Mouse (Mus musculus): ENCODE measurements around the gene Ttc21a.

GRCm38 (mm10) chr9:119939646-119940045 is 2.2 kb downstream of the Ttc21a start:
- TF ChIP-seq EP300 (optimal IDR thresholded peaks at IDR 0.05), result no peak
- no peak for TF ChIP-seq CTCF (IDR thresholded peaks at IDR 0.05; ENCODE audit: low read depth)

Measured in stomach, postnatal 0 days (tissue).